Mouse (Mus musculus) olfactory bulb, adult 2 months (tissue): ENCODE data around the gene Eef2. TPM values are rescaled to one million over a fixed set of nuclear protein-coding genes. Genes with fewer than 3 reads are reported as not detected.
"Not testable (repeated sequence)": the region's sequence is repeated elsewhere in the genome, so short reads cannot be mapped to it uniquely, and the experiment has no call there.

ENCODE experiments used
- H3K27ac ChIP-seq: fragments of 200-500 bp; 2 replicates; pipeline ENCODE4 v1.5.1; 2012; ENCODE audit warnings: low read depth, low read length; ENCODE audit not compliant: insufficient read depth
- H3K4me1 ChIP-seq: fragments of 200-500 bp; 2 replicates; pipeline ENCODE4 v1.6.1; 2012; ENCODE audit warnings: low read length; ENCODE audit not compliant: control insufficient read depth, insufficient read depth
- H3K4me3 ChIP-seq: fragments of 200-500 bp; 2 replicates; pipeline ENCODE4 v1.5.1; 2012; ENCODE audit warnings: mild to moderate bottlenecking, low read depth, low read length, moderate library complexity; ENCODE audit not compliant: insufficient read depth
- CTCF ChIP-seq: fragments of 200-500 bp; IDR thresholded peaks from 2 replicates; pipeline ENCODE4 v1.5.1; 2012; ENCODE audit warnings: low read depth, mild to moderate bottlenecking, low read length, moderate library complexity; ENCODE audit not compliant: insufficient read depth
- POLR2A ChIP-seq: fragments of 200-500 bp; IDR thresholded peaks from 2 replicates; pipeline ENCODE4 v1.6.1; 2012; ENCODE audit warnings: mild to moderate bottlenecking, low read depth, low read length, moderate library complexity; ENCODE audit not compliant: insufficient read depth
- WGBS: fragments of 180-500 bp; shearing (Covaris S2); methylation state at CpG from one replicate; pipeline ENCODE4 v1.1.7; 2018; 5-methylcytosine and 5-hydroxymethylcytosine counted together
- polyA plus RNA-seq: library from polyadenylated mRNA; stranded (reverse); fragments of >200 nt; gene quantifications from 2 replicates; pipeline ENCODE4 v1.2.4, GENCODE M21; 2012; ENCODE audit warnings: low replicate concordance; ENCODE audit not compliant: missing spikeins, insufficient read depth, insufficient read length

Gene Eef2
- polyA plus RNA-seq, 1 experiment, result 423 TPM

GRCm38 (mm10) chr10:81202978-81203720, 26.7 kb downstream of the Eef2 start:
- TF ChIP-seq CTCF, result no peak
- no peak for TF ChIP-seq POLR2A
- Histone ChIP-seq H3K27ac (no peak overlapping the region), H3K4me1 (no peaks in the 10 kb centered on the region), H3K4me3 (no peak overlapping the region)
- WGBS, result 59% methylated on average over 8 of the region's 8 CpGs

GRCm38 (mm10) chr10:81204137-81204536, 27.7 kb downstream of the Eef2 start:
- no peaks in the 10 kb centered on the region for H3K4me1 ChIP-seq
- TF ChIP-seq POLR2A (no peak), CTCF (no peak)
- no peak overlapping the region for H3K27ac ChIP-seq
- no peak overlapping the region for H3K4me3 ChIP-seq
- 57% methylated on average over 4 of the region's 4 CpGs for WGBS

- WGBS, result 96% methylated on average over 5 of the region's 5 CpGs
Measured at GRCm38 (mm10) chr10:81210154-81210553, 33.7 kb downstream of the Eef2 start.

GRCm38 (mm10) chr10:81216260-81216659, 39.8 kb downstream of the Eef2 start:
- H3K4me1 ChIP-seq, result peaks cover 2% of the 10 kb centered on the region; the same call in 1 of the 2 replicates
- no peak overlapping the region for H3K27ac ChIP-seq
- TF ChIP-seq POLR2A, result no peak
- no peak for TF ChIP-seq CTCF
- 88% methylated on average over 6 of the region's 6 CpGs for WGBS
- no peak overlapping the region for H3K4me3 ChIP-seq

More at GRCm38 (mm10) chr10:81210154-81210553, 33.7 kb downstream of the Eef2 start:
- TF ChIP-seq CTCF (no peak), POLR2A (no peak)
- no peak overlapping the region for H3K27ac ChIP-seq
- no peaks in the 10 kb centered on the region for H3K4me1 ChIP-seq
- no peak overlapping the region for H3K4me3 ChIP-seq

GRCm38 (mm10) chr10:81216810-81217209, 40.4 kb downstream of the Eef2 start:
- peaks cover 5% of the 10 kb centered on the region for H3K4me1 ChIP-seq
- 84% methylated on average over 6 of the region's 6 CpGs for WGBS
- TF ChIP-seq POLR2A (no peak), CTCF (no peak)
- H3K27ac ChIP-seq, result no peak overlapping the region
- H3K4me3 ChIP-seq, result no peak overlapping the region

- not testable (repeated sequence) for H3K4me3 ChIP-seq, H3K4me1 ChIP-seq, H3K27ac ChIP-seq
- WGBS, result 17% methylated on average over 1 of the region's 1 CpGs
Measured at GRCm38 (mm10) chr10:81217267-81217666, 40.8 kb downstream of the Eef2 start.

GRCm38 (mm10) chr10:81217964-81218363, 41.5 kb downstream of the Eef2 start:
- Histone ChIP-seq H3K27ac (no peak overlapping the region), H3K4me3 (no peak overlapping the region), H3K4me1 (peaks cover 8% of the 10 kb centered on the region)
- no peak for TF ChIP-seq POLR2A
- peak; percentile 79 for TF ChIP-seq CTCF
- WGBS, result 25% methylated on average over 7 of the region's 7 CpGs

- no peak overlapping the region for H3K4me3 ChIP-seq
- H3K27ac ChIP-seq, result no peak overlapping the region
- 59% methylated on average over 5 of the region's 5 CpGs for WGBS
- peaks cover 17% of the 10 kb centered on the region for H3K4me1 ChIP-seq
- TF ChIP-seq CTCF, result no peak
- no peak for TF ChIP-seq POLR2A
Measured at GRCm38 (mm10) chr10:81221402-81222015, 45.1 kb downstream of the Eef2 start.

- WGBS, result 61% methylated on average over 2 of the region's 2 CpGs
- not testable (repeated sequence) for H3K4me3 ChIP-seq, H3K27ac ChIP-seq
- H3K4me1 ChIP-seq, result peaks cover 20% of the 10 kb centered on the region
Measured at GRCm38 (mm10) chr10:81223731-81224130, 47.3 kb downstream of the Eef2 start.
